Mouse (Mus musculus) forebrain, embryonic 15.5 days (tissue): ENCODE measurements around the gene Smg6. TPM values are rescaled to one million over a fixed set of nuclear protein-coding genes. Genes with fewer than 3 reads are reported as not detected.
A peak's percentile ranks its signal among the peaks of the same experiment; 100 is the strongest.

Source experiments
- ATAC-seq: fragments of 200-750 bp; cut with Nextera tagmentation; replicated peaks from 2 replicates; pipeline ENCODE4 v1.8.0; 2017; ENCODE audit warnings: mild to moderate bottlenecking, moderate TSS enrichment, moderate library complexity
- H3K27ac ChIP-seq: fragments of 300-500 bp; sonication (generic); replicated peaks from 2 replicates; pipeline ENCODE4 v1.5.1; 2015; ENCODE audit warnings: mild to moderate bottlenecking, inconsistent platforms
- H3K27me3 ChIP-seq: fragments of 300-500 bp; sonication (generic); 2 replicates; pipeline ENCODE4 v1.6.1; 2015; ENCODE audit warnings: inconsistent platforms
- H3K36me3 ChIP-seq: fragments of 300-500 bp; sonication (generic); 2 replicates; pipeline ENCODE4 v1.6.1; 2015; ENCODE audit warnings: mild to moderate bottlenecking, inconsistent platforms
- H3K4me1 ChIP-seq: fragments of 300-500 bp; sonication (generic); 2 replicates; pipeline ENCODE4 v1.6.1; 2015; ENCODE audit warnings: inconsistent platforms
- H3K4me2 ChIP-seq: fragments of 300-500 bp; sonication (generic); replicated peaks from 2 replicates; pipeline ENCODE4 v1.6.1; 2015; ENCODE audit warnings: mild to moderate bottlenecking, inconsistent platforms
- H3K4me3 ChIP-seq: fragments of 300-500 bp; sonication (generic); 2 replicates; pipeline ENCODE4 v1.5.1; 2015; ENCODE audit warnings: mild to moderate bottlenecking, inconsistent platforms
- H3K9ac ChIP-seq: fragments of 300-500 bp; sonication (generic); replicated peaks from 2 replicates; pipeline ENCODE4 v1.6.1; 2015; ENCODE audit warnings: mild to moderate bottlenecking, inconsistent platforms
- H3K9me3 ChIP-seq: fragments of 300-500 bp; sonication (generic); 2 replicates; pipeline ENCODE4 v1.6.1; 2016; ENCODE audit warnings: inconsistent platforms
- WGBS: fragments of 180-500 bp; shearing (Covaris S2); methylation state at CpG from one replicate; pipeline ENCODE4 v1.1.7; 2015; ENCODE audit warnings: mixed read lengths; 5-methylcytosine and 5-hydroxymethylcytosine counted together
- polyA plus RNA-seq: library from polyadenylated mRNA; unstranded; fragments of >200 nt; fragmentation: Nextera tagmentation; extraction: Ambion mirVana; gene quantifications from 2 replicates; pipeline ENCODE4 v1.2.1, GENCODE M21; 2015

The Smg6 gene
- polyA plus RNA-seq, 1 experiment from 2014 or later, result 18.4 TPM

- H3K4me2 ChIP-seq, result no peak overlapping the region
- peaks cover 32% of the 10 kb centered on the region for H3K4me1 ChIP-seq
- peak overlapping the region; percentile 67 for H3K27ac ChIP-seq
- H3K36me3 ChIP-seq, result no peaks in the 10 kb centered on the region
- ATAC-seq, result 0 out of 2 replicates have a peak, but pooled peaks have one; percentile 48
- H3K4me3 ChIP-seq, result no peak overlapping the region
- no peaks in the 10 kb centered on the region for H3K9me3 ChIP-seq
- H3K9ac ChIP-seq, result 0 out of 2 replicates have a peak overlapping the region, but pooled peaks have one; percentile 4
- no peaks in the 10 kb centered on the region for H3K27me3 ChIP-seq
- 47% methylated on average over 12 of the region's 12 CpGs for WGBS
Measured at GRCm38 (mm10) chr11:75012997-75013694, 87.5 kb downstream of the Smg6 start.

- no peak for ATAC-seq
- Histone ChIP-seq H3K4me1 (peaks cover 32% of the 10 kb centered on the region), H3K9me3 (no peaks in the 10 kb centered on the region), H3K9ac (no peak overlapping the region), H3K36me3 (no peaks in the 10 kb centered on the region), H3K27me3 (no peaks in the 10 kb centered on the region), H3K4me3 (no peak overlapping the region), H3K4me2 (no peak overlapping the region), H3K27ac (peak overlapping the region; percentile 40)
- 78% methylated on average over 12 of the region's 12 CpGs for WGBS
Measured at GRCm38 (mm10) chr11:75013764-75014695, 88.4 kb downstream of the Smg6 start.

GRCm38 (mm10) chr11:75014816-75015215 lies 89.2 kb downstream of the Smg6 start:
- H3K9ac ChIP-seq, result no peak overlapping the region
- H3K27ac ChIP-seq, result no peak overlapping the region; the same call in 1 of the 2 replicates
- no peak for ATAC-seq
- no peak overlapping the region for H3K4me2 ChIP-seq
- 30% methylated on average over 4 of the region's 4 CpGs for WGBS
- peaks cover 32% of the 10 kb centered on the region for H3K4me1 ChIP-seq
- H3K4me3 ChIP-seq, result no peak overlapping the region
- no peaks in the 10 kb centered on the region for H3K36me3 ChIP-seq
- no peaks in the 10 kb centered on the region for H3K27me3 ChIP-seq
- no peaks in the 10 kb centered on the region for H3K9me3 ChIP-seq

GRCm38 (mm10) chr11:75015453-75015871 lies 89.8 kb downstream of the Smg6 start:
- WGBS, result 42% methylated on average over 7 of the region's 7 CpGs
- no peak for ATAC-seq
- H3K27me3 ChIP-seq, result no peaks in the 10 kb centered on the region
- no peak overlapping the region for H3K4me2 ChIP-seq
- no peak overlapping the region for H3K4me3 ChIP-seq
- peak overlapping the region; percentile 47; the same call in 1 of the 2 replicates for H3K27ac ChIP-seq
- peaks cover 32% of the 10 kb centered on the region for H3K4me1 ChIP-seq
- H3K36me3 ChIP-seq, result no peaks in the 10 kb centered on the region
- H3K9me3 ChIP-seq, result no peaks in the 10 kb centered on the region
- H3K9ac ChIP-seq, result no peak overlapping the region

GRCm38 (mm10) chr11:75016309-75016860 lies 90.8 kb downstream of the Smg6 start:
- WGBS, result 91% methylated on average over 5 of the region's 5 CpGs

GRCm38 (mm10) chr11:75017831-75018230 lies 92.2 kb downstream of the Smg6 start:
- H3K4me3 ChIP-seq, result no peak overlapping the region
- H3K4me1 ChIP-seq, result peaks cover 29% of the 10 kb centered on the region
- H3K9me3 ChIP-seq, result no peaks in the 10 kb centered on the region
- no peak for ATAC-seq
- no peak overlapping the region for H3K9ac ChIP-seq
- no peaks in the 10 kb centered on the region for H3K27me3 ChIP-seq
- H3K4me2 ChIP-seq, result no peak overlapping the region
- no peak overlapping the region for H3K27ac ChIP-seq
- 87% methylated on average over 2 of the region's 2 CpGs for WGBS
- no peaks in the 10 kb centered on the region for H3K36me3 ChIP-seq

More at GRCm38 (mm10) chr11:75016309-75016860, 90.8 kb downstream of the Smg6 start:
- Histone ChIP-seq H3K27ac (no peak overlapping the region), H3K9ac (no peak overlapping the region), H3K4me3 (no peak overlapping the region), H3K4me2 (no peak overlapping the region), H3K9me3 (no peaks in the 10 kb centered on the region), H3K36me3 (no peaks in the 10 kb centered on the region), H3K27me3 (no peaks in the 10 kb centered on the region), H3K4me1 (peaks cover 32% of the 10 kb centered on the region)
- ATAC-seq, result no peak

- ATAC-seq, result no peak
- H3K9me3 ChIP-seq, result no peaks in the 10 kb centered on the region
- H3K36me3 ChIP-seq, result no peaks in the 10 kb centered on the region
- H3K4me3 ChIP-seq, result no peak overlapping the region
- WGBS, result 88% methylated on average over 3 of the region's 3 CpGs
- no peak overlapping the region for H3K9ac ChIP-seq
- H3K4me1 ChIP-seq, result 0 out of 2 replicates have a peak, but pooled peaks cover 6% of the 10 kb centered on the region
- no peak overlapping the region for H3K4me2 ChIP-seq
- H3K27ac ChIP-seq, result no peak overlapping the region
- H3K27me3 ChIP-seq, result no peaks in the 10 kb centered on the region
Measured at GRCm38 (mm10) chr11:75026977-75027376, 101.4 kb downstream of the Smg6 start.

- Histone ChIP-seq H3K9ac (no peak overlapping the region), H3K4me1 (0 out of 2 replicates have a peak, but pooled peaks cover 6% of the 10 kb centered on the region), H3K9me3 (no peaks in the 10 kb centered on the region), H3K4me2 (no peak overlapping the region), H3K27me3 (no peaks in the 10 kb centered on the region), H3K27ac (no peak overlapping the region), H3K4me3 (no peak overlapping the region), H3K36me3 (no peaks in the 10 kb centered on the region)
- WGBS, result 73% methylated on average over 2 of the region's 2 CpGs
- no peak for ATAC-seq
Measured at GRCm38 (mm10) chr11:75027616-75028015, 102.0 kb downstream of the Smg6 start.

GRCm38 (mm10) chr11:75031251-75031650 lies 105.6 kb downstream of the Smg6 start:
- Histone ChIP-seq H3K4me2 (no peak overlapping the region), H3K27me3 (no peaks in the 10 kb centered on the region), H3K9me3 (no peaks in the 10 kb centered on the region), H3K36me3 (no peaks in the 10 kb centered on the region), H3K27ac (no peak overlapping the region), H3K4me3 (no peak overlapping the region), H3K4me1 (peaks cover 16% of the 10 kb centered on the region; the same call in 1 of the 2 replicates), H3K9ac (no peak overlapping the region)
- 41% methylated on average over 2 of the region's 2 CpGs for WGBS
- ATAC-seq, result no peak

- no peak for ATAC-seq
- Histone ChIP-seq H3K4me2 (no peak overlapping the region), H3K4me1 (peaks cover 16% of the 10 kb centered on the region; the same call in 1 of the 2 replicates), H3K9me3 (no peaks in the 10 kb centered on the region), H3K4me3 (no peak overlapping the region), H3K27ac (peak overlapping the region; percentile 42; the same call in 1 of the 2 replicates), H3K27me3 (no peaks in the 10 kb centered on the region), H3K36me3 (no peaks in the 10 kb centered on the region), H3K9ac (no peak overlapping the region)
- 68% methylated on average over 2 of the region's 2 CpGs for WGBS
Measured at GRCm38 (mm10) chr11:75032946-75033345, 107.3 kb downstream of the Smg6 start.

GRCm38 (mm10) chr11:75033581-75034067 lies 108.0 kb downstream of the Smg6 start:
- no peaks in the 10 kb centered on the region for H3K27me3 ChIP-seq
- H3K27ac ChIP-seq, result peak overlapping the region; percentile 42
- H3K36me3 ChIP-seq, result no peaks in the 10 kb centered on the region
- H3K4me3 ChIP-seq, result no peak overlapping the region
- no peak overlapping the region for H3K9ac ChIP-seq
- no peak for ATAC-seq
- 74% methylated on average over 5 of the region's 5 CpGs for WGBS
- no peaks in the 10 kb centered on the region for H3K9me3 ChIP-seq
- H3K4me1 ChIP-seq, result peaks cover 16% of the 10 kb centered on the region; the same call in 1 of the 2 replicates
- H3K4me2 ChIP-seq, result no peak overlapping the region
